Mouse (Mus musculus) heart, adult 2 months (tissue): ENCODE data around the gene Vps54.

Experiments used
- CTCF ChIP-seq: fragments of 200-600 bp; IDR thresholded peaks from 2 replicates; pipeline ENCODE4 v1.8.1; 2022; ENCODE audit warnings: antibody characterized with exemption, mild to moderate bottlenecking, moderate library complexity
- EP300 ChIP-seq: fragments of 200-500 bp; IDR thresholded peaks from 2 replicates; pipeline ENCODE4 v1.6.1; 2011; ENCODE audit warnings: low read depth, low read length, control low read depth; ENCODE audit not compliant: insufficient read depth
- POLR2A ChIP-seq: fragments of 200-500 bp; IDR thresholded peaks from 2 replicates; pipeline ENCODE4 v1.6.1; 2011; ENCODE audit warnings: mild to moderate bottlenecking, low read depth, low read length, control low read depth; ENCODE audit not compliant: insufficient read depth

- TF ChIP-seq POLR2A (no peak), CTCF (no peak), EP300 (no peak)
Measured at GRCm38 (mm10) chr11:21235821-21236220, 3.3 kb upstream of the Vps54 start.
